Mouse (Mus musculus) lung, adult 2 months (tissue): ENCODE measurements around the gene Car12. TPM values are rescaled to one million over a fixed set of nuclear protein-coding genes. Genes with fewer than 3 reads are reported as not detected.

Experiments used
- DNase-seq: peaks from one replicate; pipeline ENCODE4 v3.0.0; 2022
- H3K4me1 ChIP-seq: fragments of 200-500 bp; 2 replicates; pipeline ENCODE4 v1.6.1; 2011; ENCODE audit warnings: low read length; ENCODE audit not compliant: control insufficient read depth, insufficient read depth
- H3K4me3 ChIP-seq: fragments of 200-500 bp; replicated peaks from 2 replicates; pipeline ENCODE3; 2011; ENCODE audit warnings: low read depth, mild to moderate bottlenecking, control low read depth, low read length; ENCODE audit errors: extremely low read depth
- CTCF ChIP-seq: fragments of 200-500 bp; IDR thresholded peaks from 2 replicates; pipeline ENCODE4 v1.5.1; 2011; ENCODE audit warnings: mild to moderate bottlenecking, low read length, control low read depth; ENCODE audit not compliant: insufficient read depth
- POLR2A ChIP-seq: fragments of 200-500 bp; IDR thresholded peaks from 2 replicates; pipeline ENCODE4 v1.6.1; 2011; ENCODE audit warnings: low read depth, mild to moderate bottlenecking, control low read depth, low read length, borderline replicate concordance; ENCODE audit errors: extremely low read depth
- WGBS: fragments of 180-500 bp; shearing (Covaris S2); methylation state at CpG from one replicate; pipeline ENCODE4 v1.1.7; 2018; 5-methylcytosine and 5-hydroxymethylcytosine counted together
- polyA plus RNA-seq: library from polyadenylated mRNA; depleted of rRNA; stranded (reverse); fragments of >200 nt; gene quantifications from 2 replicates; pipeline ENCODE4 v1.2.3, GENCODE M21; 2012

Gene Car12
- polyA plus RNA-seq, 1 experiment: 6.7 TPM

- peaks cover 3% of the 10 kb centered on the region for H3K4me1 ChIP-seq
- TF ChIP-seq CTCF: no peak
- TF ChIP-seq POLR2A: no peak
- DNase-seq: no peak
Measured at GRCm38 (mm10) chr9:66708054-66708772, 5.3 kb upstream of the Car12 start.

DNA sequence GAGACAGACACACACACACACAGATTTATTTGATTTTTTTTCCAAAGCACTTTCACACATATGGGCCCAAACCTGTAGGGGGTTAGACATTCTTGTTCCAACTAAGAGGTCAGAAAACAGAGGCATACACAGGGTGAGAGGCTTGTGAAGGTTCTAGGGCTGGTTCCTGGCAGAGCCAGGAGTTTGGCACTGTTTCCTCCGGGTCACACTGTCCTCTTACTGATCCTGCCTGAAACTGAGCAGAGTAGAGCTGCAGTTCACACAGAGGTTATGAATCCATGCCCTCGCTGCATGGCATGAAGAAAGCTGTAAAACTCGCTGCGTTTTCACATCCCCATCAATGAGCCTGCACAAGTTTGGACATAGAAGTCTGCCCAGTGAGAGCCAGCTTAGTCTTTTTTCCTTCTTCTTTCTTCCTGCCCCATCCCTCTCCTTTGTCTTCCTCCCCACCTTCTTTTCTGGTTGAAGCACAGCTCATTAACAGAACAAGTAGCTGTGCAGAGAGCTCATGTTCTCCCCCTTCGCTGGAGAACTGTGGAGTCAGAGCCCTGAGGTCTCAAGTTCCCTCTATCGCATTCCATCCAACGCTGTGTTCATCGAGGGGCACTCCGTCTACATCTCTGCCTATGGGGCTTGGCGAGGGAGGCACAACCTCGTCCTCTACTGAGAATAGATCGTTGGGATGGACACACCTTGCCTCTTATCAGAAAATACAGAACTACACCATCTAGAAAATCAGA is 4.5 kb upstream of the Car12 start:
- DNase-seq: no peak
- 60% methylated on average over 12 of the region's 12 CpGs for WGBS

More at GRCm38 (mm10) chr9:66708054-66708772, 5.3 kb upstream of the Car12 start:
- 62% methylated on average over 11 of the region's 11 CpGs for WGBS
- H3K4me3 ChIP-seq: no peak overlapping the region

DNA sequence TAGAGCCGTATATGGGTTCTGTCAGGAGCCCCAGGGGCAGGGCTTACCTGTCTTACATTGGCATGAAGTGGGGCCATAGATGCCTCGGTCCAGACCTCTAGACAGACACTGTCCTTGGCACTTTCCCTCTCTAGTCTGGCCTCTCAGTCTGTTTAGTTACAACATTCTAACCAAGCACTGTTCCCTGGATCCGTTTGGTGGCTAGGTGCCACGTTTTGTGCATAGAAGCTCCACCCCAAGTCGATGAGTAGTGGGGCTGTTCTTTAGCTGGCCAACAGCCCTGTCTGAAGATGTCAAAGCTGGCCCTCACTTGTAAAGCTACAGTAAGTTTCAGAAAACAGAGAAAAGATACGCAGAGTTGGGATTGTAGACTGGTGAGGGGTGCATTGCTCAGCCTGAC is 2.9 kb upstream of the Car12 start:
- 55% methylated on average over 6 of the region's 6 CpGs for WGBS
- no peak for DNase-seq
- no peak overlapping the region for H3K4me3 ChIP-seq
- peaks cover 7% of the 10 kb centered on the region for H3K4me1 ChIP-seq
- TF ChIP-seq CTCF (no peak), POLR2A (no peak)

More for the DNA sequence above, 4.5 kb upstream of the Car12 start:
- Histone ChIP-seq H3K4me1 (peaks cover 4% of the 10 kb centered on the region), H3K4me3 (no peak overlapping the region)
- TF ChIP-seq POLR2A: no peak
- TF ChIP-seq CTCF: no peak

DNA sequence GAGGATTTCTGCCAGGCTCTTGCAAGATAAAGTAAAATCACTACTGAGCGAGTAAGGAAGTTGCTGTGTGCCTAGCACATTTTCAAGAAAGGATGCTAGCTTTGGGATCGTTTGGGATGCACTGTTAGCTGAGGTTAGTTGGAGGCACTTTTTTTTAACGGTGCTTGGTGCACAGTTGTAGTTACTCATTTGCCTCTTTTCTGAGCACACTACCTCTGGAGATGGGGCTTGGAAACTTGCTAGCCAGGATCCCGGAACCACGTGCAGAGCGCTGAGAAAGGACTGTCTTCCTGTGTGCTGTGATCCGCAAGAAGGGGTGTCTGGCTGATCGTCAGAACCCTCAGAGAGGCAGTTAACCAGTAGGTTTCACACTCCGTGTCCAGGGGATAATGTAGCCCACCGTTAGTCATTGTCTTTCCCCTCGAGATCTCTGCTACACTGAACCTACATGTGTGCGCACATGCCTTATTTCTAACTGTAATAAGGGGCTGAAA is 583 bp downstream of the Car12 start:
- TF ChIP-seq POLR2A (no peak), CTCF (no peak)
- DNase-seq: no peak
- 17% methylated on average over 12 of the region's 12 CpGs for WGBS
- H3K4me3 ChIP-seq: no peak overlapping the region
- H3K4me1 ChIP-seq: peaks cover 3% of the 10 kb centered on the region

DNA sequence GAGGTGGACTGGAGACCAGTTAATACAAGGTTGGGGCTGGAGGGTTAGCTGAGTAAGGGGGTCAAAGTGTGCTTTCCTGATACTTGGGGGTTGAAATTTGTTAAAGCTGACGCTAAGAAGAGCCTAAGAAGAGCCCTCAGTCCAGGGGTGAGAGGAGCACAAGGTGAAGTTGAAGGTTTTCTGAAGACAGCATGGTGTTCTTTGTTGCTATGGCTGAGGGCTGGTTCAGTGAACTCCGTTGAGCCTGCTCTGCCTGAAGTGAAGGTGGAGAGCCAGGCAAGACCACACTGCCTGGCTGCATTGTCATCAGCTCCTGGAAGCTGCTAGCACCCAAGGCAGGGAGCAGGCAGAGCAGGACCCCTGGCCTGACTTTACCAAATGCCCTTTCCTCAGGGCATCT is 1.9 kb downstream of the Car12 start:
- TF ChIP-seq POLR2A: no peak
- TF ChIP-seq CTCF: no peak
- no peak overlapping the region for H3K4me3 ChIP-seq
- no peak for DNase-seq
- H3K4me1 ChIP-seq: peaks cover 3% of the 10 kb centered on the region
- 77% methylated on average over 2 of the region's 2 CpGs for WGBS

DNA sequence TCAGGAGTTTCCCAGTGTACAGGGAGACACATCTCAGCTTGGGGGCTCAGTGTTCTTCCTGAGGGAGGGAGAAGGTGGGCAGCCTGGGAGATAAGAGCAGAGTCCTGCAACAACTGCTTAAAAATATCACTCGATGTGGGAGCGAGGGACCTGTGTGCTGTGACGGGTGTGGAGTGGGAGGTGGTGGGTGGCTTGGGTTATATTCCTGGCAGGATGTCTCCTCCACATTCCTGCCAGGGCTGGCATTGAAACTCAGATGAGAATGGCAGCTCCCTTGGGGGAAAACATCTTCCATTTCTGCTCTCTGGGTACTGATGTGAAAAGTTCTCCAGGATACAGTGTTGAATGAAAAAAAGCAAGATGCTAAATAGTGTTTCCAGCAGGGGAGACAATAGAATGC is 3.0 kb downstream of the Car12 start:
- Histone ChIP-seq H3K4me1 (peaks cover 3% of the 10 kb centered on the region), H3K4me3 (no peak overlapping the region)
- 74% methylated on average over 3 of the region's 3 CpGs for WGBS
- no peak for DNase-seq
- TF ChIP-seq POLR2A: no peak
- no peak for TF ChIP-seq CTCF

DNA sequence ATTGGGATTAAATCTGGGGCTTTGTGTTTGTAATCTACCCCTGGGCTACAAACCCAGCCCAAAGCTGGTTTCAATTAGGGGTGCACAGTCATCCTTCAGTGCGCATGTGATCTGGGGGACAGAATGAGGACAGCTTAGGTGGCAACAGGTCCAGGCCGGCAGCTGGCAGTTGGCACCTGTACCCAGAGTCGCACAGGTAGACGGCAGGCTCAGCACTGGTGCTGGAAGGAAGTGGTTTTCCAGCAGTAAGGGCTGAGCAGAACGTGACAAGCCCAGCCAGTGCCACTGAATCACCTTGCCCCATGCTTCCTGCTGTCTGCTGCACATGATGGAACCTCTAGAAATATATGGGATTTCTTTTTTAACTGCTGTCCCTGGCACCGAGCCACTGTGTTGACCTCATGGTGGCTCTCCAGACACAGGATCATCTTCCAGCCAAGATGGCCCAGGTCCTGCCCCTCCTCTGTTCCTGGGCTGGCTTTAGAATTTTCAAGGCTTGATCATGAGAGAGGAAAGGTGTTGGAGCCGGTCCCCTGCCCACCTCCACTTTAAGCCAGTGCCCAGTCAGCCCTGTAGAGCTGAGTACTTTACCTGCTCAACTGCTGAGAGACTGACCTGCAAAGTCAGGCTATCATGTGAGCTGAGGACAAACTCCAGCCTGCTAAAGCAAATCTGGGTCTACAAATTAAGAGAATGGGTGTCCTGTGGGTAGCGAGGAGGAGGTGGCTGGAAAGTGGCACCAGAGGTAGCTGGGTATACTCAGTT is 7.4 kb downstream of the Car12 start:
- 80% methylated on average over 8 of the region's 8 CpGs for WGBS
- TF ChIP-seq POLR2A (no peak), CTCF (no peak)
- H3K4me3 ChIP-seq: no peak overlapping the region
- H3K4me1 ChIP-seq: no peaks in the 10 kb centered on the region
- no peak for DNase-seq

GRCm38 (mm10) chr9:66722187-66722868 is 8.8 kb downstream of the Car12 start:
- Histone ChIP-seq H3K4me1 (no peaks in the 10 kb centered on the region), H3K4me3 (no peak overlapping the region)
- DNase-seq: no peak
- 86% methylated on average over 5 of the region's 5 CpGs for WGBS
- TF ChIP-seq CTCF (no peak), POLR2A (no peak)

DNA sequence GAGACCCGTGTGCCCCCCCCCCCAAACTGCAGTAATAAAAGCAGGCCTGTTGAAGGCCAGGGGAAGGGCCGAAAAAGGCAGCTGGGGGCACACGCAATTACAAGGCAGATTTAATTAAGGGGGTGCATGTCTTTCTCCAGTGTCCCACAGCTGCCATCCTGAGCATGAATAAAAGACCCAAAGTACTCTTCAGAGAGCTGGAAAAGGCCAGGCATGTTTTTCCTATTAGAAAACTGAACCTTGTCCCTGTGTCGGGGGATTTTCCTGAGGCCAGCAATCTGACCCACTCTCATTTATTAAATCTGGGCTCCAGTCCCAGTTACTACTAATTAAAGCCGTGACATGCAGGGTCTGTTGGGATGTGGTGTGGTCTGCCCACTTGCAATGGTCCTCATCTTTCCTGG is 9.4 kb downstream of the Car12 start:
- TF ChIP-seq POLR2A: no peak
- TF ChIP-seq CTCF: no peak
- no peak overlapping the region for H3K4me3 ChIP-seq
- WGBS: 72% methylated on average over 5 of the region's 5 CpGs
- DNase-seq: no peak
- H3K4me1 ChIP-seq: no peaks in the 10 kb centered on the region
